Mouse (Mus musculus) heart, embryonic 12.5 days (tissue): Measurements from ENCODE around the gene Rps25. TPM values are rescaled to one million over a fixed set of nuclear protein-coding genes. Genes with fewer than 3 reads are reported as not detected.
"Not testable (repeated sequence)": the region's sequence is repeated elsewhere in the genome, so short reads cannot be mapped to it uniquely, and the experiment has no call there.

Experiments used
- ATAC-seq: fragments of 200-750 bp; cut with Nextera tagmentation; 2 replicates; pipeline ENCODE4 v1.8.0; 2017; ENCODE audit warnings: moderate TSS enrichment, moderate library complexity; ENCODE audit not compliant: insufficient number of reproducible peaks, low FRiP score
- H3K27ac ChIP-seq: fragments of 300-500 bp; sonication (generic); 2 replicates; pipeline ENCODE4 v1.5.1; 2016; ENCODE audit warnings: mild to moderate bottlenecking, moderate library complexity; ENCODE audit not compliant: poor library complexity, severe bottlenecking
- H3K27me3 ChIP-seq: fragments of 300-500 bp; sonication (generic); replicated peaks from 2 replicates; pipeline ENCODE4 v1.6.1; 2016; ENCODE audit warnings: mild to moderate bottlenecking, moderate library complexity
- H3K36me3 ChIP-seq: fragments of 300-500 bp; sonication (generic); 2 replicates; pipeline ENCODE4 v1.6.1; 2016; ENCODE audit warnings: mild to moderate bottlenecking, moderate library complexity
- H3K4me1 ChIP-seq: fragments of 300-500 bp; sonication (generic); replicated peaks from 2 replicates; pipeline ENCODE4 v1.6.1; 2016; ENCODE audit warnings: mild to moderate bottlenecking
- H3K4me2 ChIP-seq: fragments of 300-500 bp; sonication (generic); 2 replicates; pipeline ENCODE4 v1.6.1; 2016; ENCODE audit warnings: mild to moderate bottlenecking, moderate library complexity
- H3K4me3 ChIP-seq: fragments of 300-500 bp; sonication (generic); 2 replicates; pipeline ENCODE4 v1.5.1; 2016; ENCODE audit warnings: mild to moderate bottlenecking
- H3K9ac ChIP-seq: fragments of 300-500 bp; sonication (generic); 2 replicates; pipeline ENCODE4 v1.6.1; 2016; ENCODE audit warnings: mild to moderate bottlenecking, moderate library complexity
- H3K9me3 ChIP-seq: fragments of 300-500 bp; sonication (generic); replicated peaks from 2 replicates; pipeline ENCODE4 v1.6.1; 2016; ENCODE audit warnings: mild to moderate bottlenecking, moderate library complexity
- WGBS: fragments of 180-500 bp; shearing (Covaris S2); methylation state at CpG from one replicate; pipeline ENCODE4 v1.1.7; 2016; 5-methylcytosine and 5-hydroxymethylcytosine counted together
- polyA plus RNA-seq: library from polyadenylated mRNA; unstranded; fragments of >200 nt; fragmentation: Nextera tagmentation; extraction: Ambion mirVana; gene quantifications from 2 replicates; pipeline ENCODE4 v1.2.1, GENCODE M21; 2016

The Rps25 gene
- polyA plus RNA-seq, 1 experiment from 2014 or later, result 1,234 TPM

- no peak for ATAC-seq
- H3K27ac ChIP-seq, result no peak overlapping the region
- H3K4me3 ChIP-seq, result no peak overlapping the region
- H3K9me3 ChIP-seq, result no peaks in the 10 kb centered on the region
- H3K4me1 ChIP-seq, result peaks cover 24% of the 10 kb centered on the region
- peaks cover 69% of the 10 kb centered on the region for H3K36me3 ChIP-seq
- 85% methylated on average over 3 of the region's 3 CpGs for WGBS
- H3K9ac ChIP-seq, result no peak overlapping the region
- no peak overlapping the region for H3K4me2 ChIP-seq
- H3K27me3 ChIP-seq, result no peaks in the 10 kb centered on the region
These were observed 1.9 kb upstream of the Rps25 start for GRCm38 (mm10) chr9:44405011-44405410.

GRCm38 (mm10) chr9:44407752-44408097 is 786 bp downstream of the Rps25 start:
- H3K4me2 ChIP-seq, result peak overlapping the region; percentile 78
- H3K4me3 ChIP-seq, result peak overlapping the region; percentile 99
- peak; percentile 60; the same call in 1 of the 2 replicates for ATAC-seq
- H3K36me3 ChIP-seq, result peaks cover 69% of the 10 kb centered on the region
- peak overlapping the region; percentile 98 for H3K9ac ChIP-seq
- no peaks in the 10 kb centered on the region for H3K9me3 ChIP-seq
- peak overlapping the region; percentile 85 for H3K27ac ChIP-seq
- peaks cover 18% of the 10 kb centered on the region for H3K4me1 ChIP-seq
- no peaks in the 10 kb centered on the region for H3K27me3 ChIP-seq
- WGBS, result under 1% methylated on average over 24 of the region's 24 CpGs

DNA sequence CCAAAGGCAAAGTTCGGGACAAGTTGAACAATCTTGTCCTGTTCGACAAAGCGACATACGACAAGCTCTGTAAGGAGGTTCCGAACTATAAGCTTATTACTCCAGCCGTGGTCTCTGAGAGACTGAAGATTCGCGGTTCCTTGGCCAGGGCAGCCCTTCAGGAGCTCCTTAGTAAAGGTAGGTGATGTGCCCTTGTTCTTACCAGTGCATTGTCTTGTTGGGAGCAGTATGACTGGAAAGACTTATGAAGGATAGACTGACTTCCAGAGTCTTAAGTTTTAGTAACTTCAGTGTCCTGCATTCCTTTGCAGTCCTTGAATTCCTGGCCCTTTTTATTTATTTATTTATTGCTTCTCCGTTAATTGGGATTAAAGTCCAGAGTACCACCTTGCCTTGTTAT is 1.8 kb downstream of the Rps25 start:
- 74% methylated on average over 9 of the region's 9 CpGs for WGBS
- H3K9ac ChIP-seq, result peak overlapping the region; percentile 98; the same call in 1 of the 2 replicates
- H3K4me2 ChIP-seq, result peak overlapping the region; percentile 78
- not testable (repeated sequence) for H3K27ac ChIP-seq, H3K9me3 ChIP-seq, H3K27me3 ChIP-seq, ATAC-seq
- peaks cover 68% of the 10 kb centered on the region for H3K36me3 ChIP-seq
- peaks cover 18% of the 10 kb centered on the region for H3K4me1 ChIP-seq
- H3K4me3 ChIP-seq, result peak overlapping the region; percentile 99

GRCm38 (mm10) chr9:44410647-44411336 is 3.9 kb downstream of the Rps25 start:
- no peaks in the 10 kb centered on the region for H3K9me3 ChIP-seq
- H3K4me2 ChIP-seq, result no peak overlapping the region
- H3K9ac ChIP-seq, result no peak overlapping the region
- no peak overlapping the region for H3K4me3 ChIP-seq
- WGBS, result 89% methylated on average over 2 of the region's 2 CpGs
- peaks cover 64% of the 10 kb centered on the region for H3K36me3 ChIP-seq
- no peak overlapping the region for H3K27ac ChIP-seq
- H3K4me1 ChIP-seq, result peaks cover 15% of the 10 kb centered on the region
- no peaks in the 10 kb centered on the region for H3K27me3 ChIP-seq
- ATAC-seq, result no peak

GRCm38 (mm10) chr9:44411601-44412130 is 4.7 kb downstream of the Rps25 start:
- H3K9me3 ChIP-seq, result no peaks in the 10 kb centered on the region
- ATAC-seq, result no peak
- H3K27me3 ChIP-seq, result no peaks in the 10 kb centered on the region
- no peak overlapping the region for H3K4me3 ChIP-seq
- H3K4me1 ChIP-seq, result peaks cover 11% of the 10 kb centered on the region
- H3K27ac ChIP-seq, result no peak overlapping the region
- no peak overlapping the region for H3K4me2 ChIP-seq
- H3K9ac ChIP-seq, result no peak overlapping the region
- 86% methylated on average over 1 of the region's 1 CpGs for WGBS
- H3K36me3 ChIP-seq, result peaks cover 72% of the 10 kb centered on the region

DNA sequence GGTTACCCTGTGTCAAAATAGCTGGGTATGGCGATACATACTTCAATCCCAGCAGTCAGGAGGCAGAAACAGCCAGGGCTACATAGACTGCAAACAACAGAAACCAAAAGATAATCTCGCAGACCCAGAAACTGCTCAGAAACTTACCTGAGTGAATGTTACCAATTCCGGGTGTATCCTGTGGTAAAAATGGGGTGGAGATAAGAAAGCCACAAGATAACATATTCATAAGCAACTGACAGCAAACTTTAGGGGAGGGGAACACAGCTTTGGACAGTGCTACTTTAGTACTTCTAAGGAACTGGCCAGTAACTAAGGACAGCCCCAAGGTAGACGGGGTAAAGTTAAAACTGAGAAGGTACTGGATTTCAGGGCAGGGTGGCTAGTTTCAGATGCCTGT is 5.4 kb downstream of the Rps25 start:
- Histone ChIP-seq H3K36me3 (peaks cover 72% of the 10 kb centered on the region), H3K9me3 (no peaks in the 10 kb centered on the region), H3K4me2 (no peak overlapping the region), H3K4me1 (peaks cover 15% of the 10 kb centered on the region), H3K9ac (no peak overlapping the region), H3K4me3 (no peak overlapping the region), H3K27ac (no peak overlapping the region), H3K27me3 (no peaks in the 10 kb centered on the region)
- ATAC-seq, result no peak
- whole genome bisulfite sequencing, result 70% methylated on average over 4 of the region's 4 CpGs

DNA sequence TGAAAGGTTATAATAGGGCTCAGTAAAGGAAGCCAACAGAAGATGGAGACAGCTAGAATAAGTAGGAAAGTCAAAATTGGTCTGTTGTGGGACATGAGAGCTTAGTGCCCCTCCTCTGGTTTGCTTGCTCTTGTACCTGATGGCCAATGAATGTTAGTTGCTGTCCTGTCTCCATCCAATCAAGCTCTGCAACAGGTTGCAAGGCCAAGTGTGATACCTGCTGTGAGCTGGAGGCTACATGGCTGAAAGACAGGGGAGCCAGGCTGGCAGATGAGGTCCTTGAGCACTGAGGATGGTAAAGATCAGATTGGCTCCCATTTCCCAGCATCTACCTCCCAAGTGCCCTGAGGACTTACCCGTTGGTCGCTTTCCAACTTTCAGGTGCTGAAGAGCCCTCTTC is 5.8 kb downstream of the Rps25 start:
- WGBS, result 74% methylated on average over 2 of the region's 2 CpGs
- H3K4me2 ChIP-seq, result no peak overlapping the region
- no peak overlapping the region for H3K9ac ChIP-seq
- H3K27me3 ChIP-seq, result no peaks in the 10 kb centered on the region
- H3K4me1 ChIP-seq, result peaks cover 16% of the 10 kb centered on the region
- no peaks in the 10 kb centered on the region for H3K9me3 ChIP-seq
- no peak overlapping the region for H3K27ac ChIP-seq
- ATAC-seq, result no peak
- H3K4me3 ChIP-seq, result no peak overlapping the region
- peaks cover 72% of the 10 kb centered on the region for H3K36me3 ChIP-seq

DNA sequence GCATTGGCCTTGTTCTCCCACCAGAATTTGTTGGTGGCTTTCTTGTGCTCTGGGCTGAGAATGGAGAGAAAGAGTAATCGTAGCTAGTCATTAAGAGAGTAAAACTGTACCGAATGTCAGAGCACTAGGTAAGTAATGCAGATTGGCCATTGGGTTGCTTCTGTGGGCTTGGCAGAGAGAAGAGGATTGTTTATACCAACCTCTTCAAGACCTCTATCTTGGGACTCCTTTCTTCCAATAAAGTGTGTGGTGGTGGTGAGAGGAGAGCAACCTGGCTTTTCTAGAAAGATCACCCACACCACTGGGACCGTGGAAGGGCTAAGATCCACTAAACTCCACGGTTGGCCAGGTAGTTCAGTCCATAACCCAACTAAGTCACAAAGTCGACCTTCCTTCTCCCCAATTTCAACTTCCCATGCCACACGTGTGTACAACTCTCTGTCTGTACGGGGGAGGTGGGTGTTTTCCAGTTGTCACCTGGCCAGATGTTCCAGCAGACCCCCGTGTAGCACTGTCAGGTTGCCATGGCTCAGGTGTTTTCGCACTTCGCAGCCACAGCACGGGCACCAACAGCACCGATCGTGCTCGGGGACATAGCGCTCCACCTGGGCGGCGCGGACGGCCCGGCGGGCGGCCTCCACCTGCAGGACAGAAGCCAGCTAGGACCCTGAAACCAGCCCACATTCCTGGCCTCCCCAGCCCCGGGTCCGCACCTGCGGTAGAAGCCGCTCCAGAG is 10.4 kb downstream of the Rps25 start:
- Histone ChIP-seq H3K27me3 (no peaks in the 10 kb centered on the region), H3K27ac (peak overlapping the region; percentile 60), H3K4me3 (peak overlapping the region; percentile 95), H3K9ac (peak overlapping the region; percentile 92), H3K36me3 (peaks cover 35% of the 10 kb centered on the region), H3K9me3 (no peaks in the 10 kb centered on the region), H3K4me2 (peak overlapping the region; percentile 83), H3K4me1 (peaks cover 9% of the 10 kb centered on the region)
- WGBS, result 7% methylated on average over 26 of the region's 26 CpGs
- ATAC-seq, result peak; percentile 77

- Histone ChIP-seq H3K36me3 (peaks cover 30% of the 10 kb centered on the region), H3K4me1 (peaks cover 9% of the 10 kb centered on the region), H3K9me3 (no peaks in the 10 kb centered on the region), H3K27me3 (no peaks in the 10 kb centered on the region), H3K27ac (peak overlapping the region; percentile 60), H3K4me2 (peak overlapping the region; percentile 83), H3K9ac (peak overlapping the region; percentile 92), H3K4me3 (peak overlapping the region; percentile 95)
- peak; percentile 96 for ATAC-seq
- under 1% methylated on average over 38 of the region's 38 CpGs for WGBS
These were observed 11.0 kb downstream of the Rps25 start for GRCm38 (mm10) chr9:44417892-44418363.

GRCm38 (mm10) chr9:44418519-44419385 is 11.8 kb downstream of the Rps25 start, which contains the start of gene Ccdc84:
Ccdc84 (minus strand) TSS chr9:44418569.
- Histone ChIP-seq H3K27me3 (no peaks in the 10 kb centered on the region), H3K9ac (peak within 1 kb of the TSS; percentile 92), H3K4me3 (peak within 1 kb of the TSS; percentile 95), H3K27ac (peak within 1 kb of the TSS; percentile 60), H3K36me3 (peaks cover 23% of the 10 kb centered on the region), H3K9me3 (no peaks in the 10 kb centered on the region), H3K4me2 (peak within 1 kb of the TSS; percentile 83), H3K4me1 (peaks cover 9% of the 10 kb centered on the region)
- 74% methylated on average over 14 of the region's 14 CpGs for WGBS
- no peak; the same call in 1 of the 2 replicates for ATAC-seq
